Mouse (Mus musculus): Measurements from ENCODE around the gene 2310009B15Rik. TPM values are rescaled to one million over a fixed set of nuclear protein-coding genes. Genes with fewer than 3 reads are reported as not detected.

2310009B15Rik gene
- total RNA-seq, 1 experiment from 2014 or later = 21.2 TPM

DNA sequence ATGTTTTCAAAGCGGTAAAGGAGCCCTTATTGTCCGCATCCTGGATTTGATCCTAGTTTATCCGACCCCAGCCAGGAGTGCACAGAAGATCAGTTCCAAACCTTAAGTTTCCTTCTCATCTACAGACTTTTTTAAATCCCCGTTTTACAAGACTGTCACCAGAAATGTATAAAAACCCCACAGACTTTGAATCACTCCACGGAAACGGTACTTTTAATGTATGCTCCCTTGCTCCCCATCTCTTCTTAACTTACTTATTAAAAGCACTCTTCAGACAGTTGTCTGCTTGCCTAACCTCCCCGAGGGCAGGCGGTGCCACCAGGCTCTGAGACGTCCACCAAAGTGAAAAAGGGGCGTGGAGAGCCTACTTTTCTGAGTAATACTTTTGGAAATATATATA lies 13.9 kb downstream of the 2310009B15Rik start:
- no peak for DNase-seq

GRCm38 (mm10) chr1:138842315-138842714 lies 14.3 kb downstream of the 2310009B15Rik start:
- DNase-seq = no peak

DNA sequence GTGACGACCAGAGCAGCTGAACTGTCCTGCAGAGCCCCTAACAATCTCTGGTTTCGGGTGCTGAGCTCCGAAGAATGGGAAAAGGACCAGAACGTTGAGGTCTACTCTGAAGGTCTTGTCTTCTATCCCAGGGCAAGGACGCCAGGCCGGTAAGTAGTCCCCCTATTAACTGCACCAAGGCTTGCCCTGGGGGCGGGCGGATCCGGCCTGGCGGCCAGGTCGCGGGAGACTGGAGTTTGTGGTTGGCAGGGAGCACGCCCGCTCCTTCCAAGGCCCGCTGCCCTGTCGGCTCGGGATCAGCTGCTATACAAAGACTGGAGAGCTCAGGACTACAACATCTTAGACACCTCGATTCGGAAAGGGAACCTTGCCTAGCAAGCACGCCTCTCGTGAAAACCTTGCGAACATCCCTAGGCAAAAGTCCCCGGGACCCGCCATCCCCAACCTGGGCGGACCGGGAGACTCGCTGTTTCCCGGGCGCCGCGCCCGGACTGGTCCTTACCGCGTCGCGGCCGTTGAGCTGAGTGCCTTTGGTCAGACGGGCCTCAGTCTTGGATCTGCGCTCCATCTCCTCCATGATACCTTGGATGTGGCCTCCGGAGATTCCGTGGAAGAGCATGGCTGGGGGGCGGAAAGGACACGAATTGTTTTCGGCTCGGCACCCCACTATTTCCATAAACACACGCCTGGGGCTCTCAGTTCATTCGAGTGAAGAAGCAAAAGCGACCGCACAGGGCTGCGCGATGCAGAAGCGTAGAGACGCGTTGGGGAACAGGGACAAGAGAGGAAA lies 15.2 kb downstream of the 2310009B15Rik start:
- peak; percentile 32 for DNase-seq

GRCm38 (mm10) chr1:138840440-138841305 lies 16.0 kb downstream of the 2310009B15Rik start:
- DNase-seq = no peak

DNA sequence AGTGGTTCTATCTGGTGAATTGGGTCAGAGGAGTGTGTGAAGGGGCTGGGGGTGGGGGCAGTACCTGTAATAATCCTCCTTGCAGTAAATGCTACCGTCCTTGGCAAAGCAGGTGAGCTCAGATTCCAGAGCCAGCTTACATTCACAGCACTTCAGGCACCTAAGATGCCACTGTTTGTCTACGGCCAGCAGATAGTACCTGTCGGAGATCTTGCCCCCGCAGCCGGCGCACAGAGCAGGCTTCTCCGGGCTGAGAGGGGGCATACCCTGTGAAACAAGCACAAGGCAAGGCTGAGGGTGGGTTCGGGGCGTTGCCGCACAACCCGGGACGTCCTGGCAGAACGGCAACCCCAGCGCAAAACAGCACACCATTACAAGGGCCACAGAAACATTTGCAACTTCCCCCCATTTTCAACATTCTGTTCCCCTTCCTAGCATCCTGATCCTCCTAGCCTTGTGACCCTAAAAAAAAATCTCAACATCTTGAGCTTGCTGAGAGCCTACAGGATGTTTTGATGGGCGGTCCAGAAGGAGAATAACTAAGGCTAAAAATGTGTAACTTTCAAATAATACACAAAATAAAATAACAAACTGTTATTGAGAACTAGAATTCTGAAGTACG lies 16.7 kb downstream of the 2310009B15Rik start:
- no peak for DNase-seq

GRCm38 (mm10) chr1:138839291-138839690 lies 17.4 kb downstream of the 2310009B15Rik start:
- DNase-seq = no peak

DNA sequence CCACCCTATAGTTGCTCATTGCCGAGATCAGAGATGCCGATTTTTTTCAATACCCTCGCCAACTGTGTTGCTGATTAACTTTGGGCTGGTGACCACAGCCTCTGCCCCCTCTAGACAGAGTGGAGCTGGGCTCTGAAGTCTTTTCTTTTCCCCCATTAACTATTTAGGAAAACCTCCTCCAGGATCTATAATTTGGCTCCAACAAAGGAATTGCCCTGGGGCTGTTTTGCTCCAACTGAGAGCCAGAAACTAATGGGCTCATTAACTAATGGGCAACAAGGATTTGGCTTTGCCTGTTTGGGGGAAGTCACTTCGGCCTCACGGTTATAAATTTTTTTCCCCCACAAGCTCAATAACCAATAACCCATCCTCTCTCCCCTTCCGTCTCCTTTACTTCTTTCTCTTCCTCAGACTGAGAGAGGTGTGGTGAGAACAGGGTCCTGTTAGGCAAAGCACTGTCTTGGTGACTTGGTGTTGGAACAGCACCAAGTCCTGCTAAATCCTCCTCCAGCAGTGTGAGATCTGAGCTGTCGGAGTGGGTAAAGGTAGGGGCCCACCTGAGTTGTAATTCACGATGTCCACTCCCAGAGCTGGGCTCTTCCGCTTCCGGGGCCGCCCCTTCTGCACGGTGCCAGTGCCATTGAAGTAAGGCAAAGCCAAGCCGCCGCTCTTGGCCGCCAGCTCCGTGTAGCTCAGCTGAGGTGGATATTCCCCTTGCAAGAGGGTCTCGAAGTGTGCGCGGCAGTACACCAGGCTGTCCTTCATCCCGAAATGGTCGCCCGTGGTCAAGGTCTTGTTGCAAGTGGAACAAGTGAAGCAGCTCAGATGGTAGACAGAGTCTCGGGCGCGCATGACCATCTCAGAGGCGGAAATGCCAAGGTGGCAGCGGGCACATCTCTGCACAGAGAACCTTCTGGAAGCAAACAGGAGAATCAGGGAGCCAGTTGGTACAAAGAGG lies 18.6 kb downstream of the 2310009B15Rik start:
- no peak for DNase-seq

- DNase-seq = no peak
These were observed 21.2 kb downstream of the 2310009B15Rik start for GRCm38 (mm10) chr1:138835355-138835900.

GRCm38 (mm10) chr1:138831309-138831708 lies 25.3 kb downstream of the 2310009B15Rik start:
- no peak for DNase-seq

DNA sequence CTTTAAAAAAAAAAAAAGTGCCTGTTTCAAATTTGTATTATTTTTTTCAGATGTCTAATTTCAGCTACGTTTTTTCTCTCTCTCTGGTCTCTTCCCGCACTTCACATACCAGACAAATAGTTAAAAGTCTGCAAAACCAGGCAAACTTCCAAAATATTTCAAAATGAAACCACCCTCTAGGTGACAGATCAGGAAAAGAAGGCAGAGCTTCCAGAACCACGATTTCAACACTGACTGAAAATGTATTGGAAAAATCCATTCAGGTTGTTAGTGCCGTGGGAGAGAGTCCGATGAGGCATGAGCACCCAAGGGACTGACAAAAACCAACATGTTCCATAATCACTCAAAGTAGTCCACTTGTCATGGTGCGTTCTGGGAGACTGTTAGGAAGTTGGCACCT lies 29.8 kb downstream of the 2310009B15Rik start:
- no peak for DNase-seq

DNA sequence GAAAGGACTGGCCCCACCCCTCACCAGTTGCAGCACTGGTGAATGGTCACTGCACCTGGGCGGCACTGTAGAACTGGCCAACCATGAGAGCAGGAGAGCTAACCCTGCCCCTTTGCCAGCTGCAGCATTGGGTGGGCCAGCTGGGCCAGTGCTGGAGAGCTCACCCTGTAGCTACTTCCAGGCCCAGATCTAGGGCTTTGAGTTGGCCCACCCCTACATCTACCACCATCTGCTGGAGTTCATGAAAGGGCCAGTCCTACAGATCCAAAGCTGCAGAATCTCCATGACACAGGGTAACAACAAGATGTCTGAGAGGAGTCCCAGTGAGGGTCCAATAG lies 33.7 kb downstream of the 2310009B15Rik start:
- DNase-seq = no peak

GRCm38 (mm10) chr1:138822255-138822984 lies 34.2 kb downstream of the 2310009B15Rik start:
- DNase-seq = no peak

Other genes with a start within 250 kb of the 2310009B15Rik start
- 45.5 and 51.2 TPM in 2 replicates for gene Nek7, start 236.7 kb downstream of the 2310009B15Rik start, total RNA-seq (2021)
- not detected in 2 replicates for gene Lhx9, start 8.3 kb downstream of the 2310009B15Rik start, total RNA-seq (2021)
- gene Dennd1b, start 106.6 kb upstream of the 2310009B15Rik start, total RNA-seq (2021) = 27.8 and 30.9 TPM in 2 replicates